Mouse (Mus musculus): ENCODE measurements around the gene Ap1g1. TPM values are rescaled to one million over a fixed set of nuclear protein-coding genes. Genes with fewer than 3 reads are reported as not detected.

Ap1g1 gene
- total RNA-seq, 2 experiments from 2014 or later: 84.1 to 92.2 TPM

GRCm38 (mm10) chr8:109800325-109800724, 22.0 kb downstream of the Ap1g1 start:
- no peak for TF ChIP-seq CTCF (conservative IDR thresholded peaks at IDR 0.05)
- H3K4me3 ChIP-seq: no peak overlapping the region
- H3K27ac ChIP-seq: no peak overlapping the region
- DNase-seq (ENCODE audit: low spot score in 2 of 2): no peak

- Histone ChIP-seq H3K4me3 (no peak overlapping the region), H3K27ac (0 out of 2 replicates have a peak overlapping the region, but pooled peaks have one; percentile 3)
- DNase-seq (ENCODE audit: low spot score in 2 of 2): no peak
- TF ChIP-seq CTCF (conservative IDR thresholded peaks at IDR 0.05): no peak
These were observed 24.9 kb downstream of the Ap1g1 start for GRCm38 (mm10) chr8:109803211-109803610.

GRCm38 (mm10) chr8:109803801-109804200, 25.4 kb downstream of the Ap1g1 start:
- TF ChIP-seq CTCF (conservative IDR thresholded peaks at IDR 0.05): no peak
- H3K27ac ChIP-seq: 0 out of 2 replicates have a peak overlapping the region, but pooled peaks have one; percentile 3
- no peak overlapping the region for H3K4me3 ChIP-seq
- DNase-seq (ENCODE audit: low spot score in 2 of 2): no peak

- no peak overlapping the region for H3K4me3 ChIP-seq
- no peak for TF ChIP-seq CTCF (conservative IDR thresholded peaks at IDR 0.05)
- no peak overlapping the region for H3K27ac ChIP-seq
- DNase-seq (ENCODE audit: low spot score in 2 of 2): no peak
These were observed 28.2 kb downstream of the Ap1g1 start for GRCm38 (mm10) chr8:109806522-109806921.

GRCm38 (mm10) chr8:109807401-109808119, 29.2 kb downstream of the Ap1g1 start:
- no peak for TF ChIP-seq CTCF (conservative IDR thresholded peaks at IDR 0.05)
- no peak for DNase-seq (ENCODE audit: low spot score in 2 of 2)
- Histone ChIP-seq H3K4me3 (no peak overlapping the region), H3K27ac (no peak overlapping the region)

- Histone ChIP-seq H3K4me3 (no peak overlapping the region), H3K27ac (no peak overlapping the region)
- DNase-seq (ENCODE audit: low spot score in 2 of 2): no peak
- peak; percentile 43 for TF ChIP-seq CTCF (conservative IDR thresholded peaks at IDR 0.05)
These were observed 29.7 kb downstream of the Ap1g1 start for GRCm38 (mm10) chr8:109808120-109808447.

- peak in 1 of 2 experiments; percentile 13 for DNase-seq (ENCODE audit: low spot score in 2 of 2)
- TF ChIP-seq CTCF (conservative IDR thresholded peaks at IDR 0.05): no peak
- peak overlapping the region; percentile 15; the same call in 1 of the 2 replicates for H3K27ac ChIP-seq
- no peak overlapping the region for H3K4me3 ChIP-seq
These were observed 32.1 kb downstream of the Ap1g1 start for GRCm38 (mm10) chr8:109810434-109810833.

GRCm38 (mm10) chr8:109815268-109815667, 36.9 kb downstream of the Ap1g1 start:
- no peak overlapping the region for H3K4me3 ChIP-seq
- no peak for DNase-seq (ENCODE audit: low spot score in 2 of 2)
- H3K27ac ChIP-seq: no peak overlapping the region
- TF ChIP-seq CTCF (conservative IDR thresholded peaks at IDR 0.05): no peak

GRCm38 (mm10) chr8:109817933-109818332, 39.6 kb downstream of the Ap1g1 start:
- no peak overlapping the region for H3K27ac ChIP-seq
- TF ChIP-seq CTCF (conservative IDR thresholded peaks at IDR 0.05): no peak

GRCm38 (mm10) chr8:109823561-109823960, 45.2 kb downstream of the Ap1g1 start:
- no peak for TF ChIP-seq CTCF (conservative IDR thresholded peaks at IDR 0.05)
- no peak overlapping the region for H3K4me3 ChIP-seq
- no peak overlapping the region for H3K27ac ChIP-seq
- no peak for DNase-seq (ENCODE audit: low spot score in 2 of 2)

More at GRCm38 (mm10) chr8:109817933-109818332, 39.6 kb downstream of the Ap1g1 start:
- no peak overlapping the region for H3K4me3 ChIP-seq
- DNase-seq (ENCODE audit: low spot score in 2 of 2): no peak

GRCm38 (mm10) chr8:109839822-109840221, 61.5 kb downstream of the Ap1g1 start:
- DNase-seq (ENCODE audit: low spot score in 2 of 2): no peak
- H3K27ac ChIP-seq: no peak overlapping the region
- TF ChIP-seq CTCF (conservative IDR thresholded peaks at IDR 0.05): no peak
- no peak overlapping the region for H3K4me3 ChIP-seq

- no peak for DNase-seq (ENCODE audit: low spot score in 2 of 2)
- no peak overlapping the region for H3K4me3 ChIP-seq
- TF ChIP-seq CTCF (conservative IDR thresholded peaks at IDR 0.05): no peak
- no peak overlapping the region for H3K27ac ChIP-seq
These were observed 64.1 kb downstream of the Ap1g1 start for GRCm38 (mm10) chr8:109842468-109842867.

GRCm38 (mm10) chr8:109847866-109848265, 69.5 kb downstream of the Ap1g1 start:
- TF ChIP-seq CTCF (conservative IDR thresholded peaks at IDR 0.05): no peak
- no peak overlapping the region for H3K27ac ChIP-seq

GRCm38 (mm10) chr8:109848981-109849380, 70.6 kb downstream of the Ap1g1 start:
- Histone ChIP-seq H3K4me3 (no peak overlapping the region), H3K27ac (no peak overlapping the region)
- no peak for TF ChIP-seq CTCF (conservative IDR thresholded peaks at IDR 0.05)
- DNase-seq (ENCODE audit: low spot score in 2 of 2): no peak

More at GRCm38 (mm10) chr8:109847866-109848265, 69.5 kb downstream of the Ap1g1 start:
- DNase-seq (ENCODE audit: low spot score in 2 of 2): no peak
- no peak overlapping the region for H3K4me3 ChIP-seq
